Mouse (Mus musculus) liver, postnatal 0 days (tissue): ENCODE measurements at regions not wholly inside any gene's neighbourhood (a gene's known extent, or its start where the extent isn't known, plus 50 kb on each side); places are given as distances from the start of the nearest gene placed in this dataset.

Experiments used
- CTCF ChIP-seq: sonication (generic); IDR thresholded peaks from 2 replicates; pipeline ENCODE4 v1.5.1; 2016; ENCODE audit warnings: antibody characterized with exemption, low read depth
- EP300 ChIP-seq: IDR thresholded peaks from 2 replicates; pipeline ENCODE4 v1.6.1; 2016; ENCODE audit warnings: antibody characterized with exemption, low read depth, mild to moderate bottlenecking

GRCm38 (mm10) chr11:45274446-45275119, 577.3 kb upstream of the Clint1 start:
- TF ChIP-seq CTCF (no peak), EP300 (no peak)
